Mouse (Mus musculus) CH12.LX (cell line): ENCODE measurements around the gene H1foo.

Experiments used
- JUND ChIP-seq: conservative IDR thresholded peaks from 2 replicates; pipeline ENCODE4 v1.6.1; 2011; ENCODE audit warnings: low read depth, low read length, improper control_type of control experiment
- NRF1 ChIP-seq: IDR thresholded peaks from 2 replicates; pipeline ENCODE4 v1.6.1; 2014; ENCODE audit warnings: low read depth, mild to moderate bottlenecking, inconsistent platforms, low read length, improper control_type of control experiment, moderate library complexity
- POLR2A ChIP-seq: IDR thresholded peaks from 2 replicates; pipeline ENCODE4 v1.6.1; 2011; ENCODE audit warnings: low read depth, mild to moderate bottlenecking, improper control_type of control experiment, low read length
- ZC3H11A ChIP-seq: IDR thresholded peaks from 2 replicates; pipeline ENCODE4 v1.6.1; 2012; ENCODE audit warnings: low read depth, mild to moderate bottlenecking, inconsistent platforms, low read length, improper control_type of control experiment

GRCm38 (mm10) chr6:115995531-115995941, 50.8 kb downstream of the H1foo start:
- no peak for TF ChIP-seq POLR2A
- no peak for TF ChIP-seq NRF1
- no peak for TF ChIP-seq ZC3H11A
- no peak for TF ChIP-seq JUND
